Comparison of ENCODE assay signal across 8 mouse cellular contexts in the genomic region with DNA sequence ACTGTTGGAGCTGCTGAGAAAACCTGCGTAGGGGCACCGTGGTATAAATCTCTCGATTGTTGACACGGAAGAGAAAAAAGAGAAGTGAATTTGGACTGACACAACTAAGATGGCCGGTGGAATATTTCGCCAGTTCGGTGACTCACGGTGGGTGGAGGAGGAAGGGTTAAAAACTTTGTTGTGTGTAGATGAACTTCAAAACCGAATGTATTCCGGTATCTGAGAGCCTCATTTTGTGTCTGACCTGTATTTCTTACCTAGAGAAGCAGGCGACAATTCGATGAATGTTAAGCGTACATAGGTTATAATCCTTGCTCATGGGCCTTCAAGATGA. TPM values are rescaled to one million over a fixed set of nuclear protein-coding genes. Genes with fewer than 3 reads are reported as not detected.
DNase-seq lines count a peak whose midpoint lies in the region; ATAC-seq and TF ChIP-seq lines count a peak whose summit lies in the region.

No protein-coding gene starts in this region.

- in situ Hi-C loops in ES-E14 (cut with MboI; ENCODE audit: low sequenced_read_pairs in 2 of 2, unreplicated experiment in 2 of 2) = no loop called here

- peaks cover 13% of the 10 kb centered on the region for H3K36me3 ChIP-seq in heart, embryonic 12.5 days
- no peaks in the 10 kb centered on the region for H3K36me3 ChIP-seq in ES-E14 (ENCODE audit: control insufficient read depth, insufficient read depth, low read length, poor library complexity, severe bottlenecking)
- H3K36me3 ChIP-seq in megakaryocyte, embryonic 14.5 days (replicated peaks; ENCODE audit: low read length) = peaks cover 16% of the 10 kb centered on the region

- H3K4me1 ChIP-seq in heart, embryonic 12.5 days (replicated peaks) = peaks cover 19% of the 10 kb centered on the region
- no peaks in the 10 kb centered on the region for H3K4me1 ChIP-seq in ES-E14 (ENCODE audit: control insufficient read depth in 2 of 2, insufficient read depth in 2 of 2, low read length in 2 of 2, poor library complexity in 1 of 2)
- peaks cover 34% of the 10 kb centered on the region for H3K4me1 ChIP-seq in megakaryocyte, embryonic 14.5 days

- peak overlapping the region; percentile 68 for H3K4me2 ChIP-seq in heart, embryonic 12.5 days

- H3K9me3 ChIP-seq in heart, embryonic 12.5 days (replicated peaks) = peaks cover 3% of the 10 kb centered on the region; the same call in 1 of the 2 replicates
- H3K9me3 ChIP-seq in ES-E14 (ENCODE audit: control insufficient read depth, insufficient read depth, low read depth, low read length) = no peaks in the 10 kb centered on the region
- H3K9me3 ChIP-seq in megakaryocyte, embryonic 14.5 days = 0 out of 2 replicates have a peak, but pooled peaks cover 3% of the 10 kb centered on the region

- H3K9ac ChIP-seq in heart, embryonic 12.5 days = peak overlapping the region; percentile 85
- peak overlapping the region; percentile 60 for H3K9ac ChIP-seq in ES-E14 (ENCODE audit: insufficient read depth, low read depth, low read length, poor library complexity, severe bottlenecking)

- H3K27me3 ChIP-seq in heart, embryonic 12.5 days (replicated peaks) = no peaks in the 10 kb centered on the region
- H3K27me3 ChIP-seq in megakaryocyte, embryonic 14.5 days (replicated peaks) = peaks cover 11% of the 10 kb centered on the region

- H3K4me3 ChIP-seq in heart, embryonic 12.5 days = peak overlapping the region; percentile 72
- peak overlapping the region; percentile 90 to 96 for H3K4me3 ChIP-seq in ES-E14 (ENCODE audit: insufficient read depth in 1 of 2, low read depth in 1 of 2, low read length in 2 of 2, poor library complexity in 1 of 2, severe bottlenecking in 1 of 2)
- peak overlapping the region; percentile 94 for H3K4me3 ChIP-seq in megakaryocyte, embryonic 14.5 days (replicated peaks)

- H3K27ac ChIP-seq in heart, embryonic 12.5 days (ENCODE audit: poor library complexity, severe bottlenecking) = peak overlapping the region; percentile 93
- no peak overlapping the region for H3K27ac ChIP-seq in ES-E14 (ENCODE audit: insufficient read depth, low read depth, low read length, poor library complexity, severe bottlenecking)

- ATAC-seq in heart, embryonic 12.5 days (ENCODE audit: insufficient number of reproducible peaks, low FRiP score) = no peak
- ATAC-seq in granulocyte monocyte progenitor cell, adult 5-6 weeks (replicated peaks; ENCODE audit: poor library complexity, severe bottlenecking) = peak; percentile 67

- WGBS in heart, embryonic 12.5 days = 10% methylated on average over 13 of the region's 13 CpGs

- DNase-seq in heart, adult 11 months = no peak
- no peak for DNase-seq in ES-E14 (ENCODE audit: low read depth, low spot score)
- DNase-seq in right cerebral cortex, postnatal 25 days = no peak
- DNase-seq in natural killer cell, adult 2 months (ENCODE audit: low spot score in 2 of 2) = no peak
- DNase-seq in cerebellum, postnatal 36 days = no peak

TF ChIP-seq in ES-E14, 5 proteins besides CTCF, POLR2A, EP300 and RAD21:
- TF ChIP-seq HCFC1 (IDR thresholded peaks at IDR 0.05; ENCODE audit: borderline replicate concordance, insufficient read depth, low read length) = no peak
- TF ChIP-seq ZNF384 (IDR thresholded peaks at IDR 0.05; ENCODE audit: low read depth, low read length) = no peak
- TF ChIP-seq ZC3H11A (IDR thresholded peaks at IDR 0.05; ENCODE audit: borderline replicate concordance, low read depth, low read length) = no peak
- no peak for TF ChIP-seq CHD2 (IDR thresholded peaks at IDR 0.05; ENCODE audit: low read depth, low read length)
- no peak for TF ChIP-seq MAFK (IDR thresholded peaks at IDR 0.05; ENCODE audit: insufficient read depth, low read depth, low read length)

RNA-seq across cellular contexts. Expression of gene Glg1, which starts 0.4 kb away (rescaled TPM):
- polyA plus RNA-seq in heart, embryonic 12.5 days (2016; fragmentation: Nextera tagmentation; extraction: Ambion mirVana) = 91.2 and 94.3 TPM in 2 replicates
- total RNA-seq in ES-E14 (2012; rRNA removed) = 87.4 and 136 TPM in 2 replicates
- total RNA-seq in granulocyte monocyte progenitor cell, adult 5-6 weeks (2014; fragmentation: Nextera tagmentation) = 27.0 and 30.8 TPM in 2 replicates
- total RNA-seq in granulocyte monocyte progenitor cell, adult 5-6 weeks (2017) = 42.0 and 45.4 TPM in 2 replicates
- polyA plus RNA-seq in megakaryocyte, embryonic 14.5 days (2012; ENCODE audit: insufficient read depth, low replicate concordance) = 18.0 and 27.3 TPM in 2 replicates

RNA-seq across cellular contexts. Expression of gene Rfwd3, which starts 40.6 kb away (rescaled TPM):
- polyA plus RNA-seq in heart, embryonic 12.5 days (2016; fragmentation: Nextera tagmentation; extraction: Ambion mirVana) = 45.1 and 48.0 TPM in 2 replicates
- total RNA-seq in ES-E14 (2012; rRNA removed) = 43.1 and 73.8 TPM in 2 replicates
- 73.8 and 74.6 TPM in 2 replicates for total RNA-seq in granulocyte monocyte progenitor cell, adult 5-6 weeks (2014; fragmentation: Nextera tagmentation)
- total RNA-seq in granulocyte monocyte progenitor cell, adult 5-6 weeks (2017) = 72.6 and 77.3 TPM in 2 replicates
- polyA plus RNA-seq in megakaryocyte, embryonic 14.5 days (2012; ENCODE audit: insufficient read depth, low replicate concordance) = 0.69 TPM in 1 of 2 replicates, not detected in the other
